Comparison of ENCODE assay signal across 19 mouse cellular contexts in the genomic region with DNA sequence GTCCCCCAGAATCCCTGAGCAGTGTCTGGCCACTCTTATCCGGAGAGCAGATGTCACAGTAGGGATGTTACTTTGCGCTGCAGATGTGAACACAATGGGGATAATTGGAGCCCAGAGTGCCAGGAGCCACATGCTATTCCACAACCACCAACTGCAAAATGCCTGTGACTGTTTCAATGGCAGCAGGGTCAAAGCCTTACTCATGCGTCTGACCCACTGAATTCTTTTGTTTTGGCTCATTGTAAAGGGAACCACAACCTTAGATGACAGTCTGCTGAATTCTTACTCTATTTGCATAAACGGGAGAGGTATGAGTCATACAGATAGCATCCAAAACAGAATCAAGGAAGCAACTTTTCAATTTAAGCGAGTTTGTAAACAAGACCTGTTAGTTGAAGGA.
DNase-seq lines count a peak whose midpoint lies in the region; ATAC-seq and TF ChIP-seq lines count a peak whose summit lies in the region.
"Had no signal": no experiment of that assay in that cellular context is flagged by ENCODE, and none has a peak within 500 bp of the region (broad histone marks: within the 10 kb centered on the region; RNA-seq: fewer than 3 reads in every experiment).

No protein-coding gene starts in this region.

- no peak overlapping the region for H3K9ac ChIP-seq in hindbrain, embryonic 14.5 days
- H3K9ac ChIP-seq in ES-Bruce4 (ENCODE audit: low read depth, poor library complexity, severe bottlenecking) = no peak overlapping the region
- no peak overlapping the region for H3K9ac ChIP-seq in heart, embryonic 12.5 days
- H3K9ac ChIP-seq: neural tube, embryonic 13.5 days; stomach, embryonic 15.5 days had no signal

- no peaks in the 10 kb centered on the region for H3K79me2 ChIP-seq in myocyte (ENCODE audit: control insufficient read depth, insufficient read depth)

- H3K4me3 ChIP-seq in hindbrain, embryonic 10.5 days = no peak overlapping the region
- no peak overlapping the region for H3K4me3 ChIP-seq in hindbrain, embryonic 14.5 days (replicated peaks; ENCODE audit: low read length)
- no peak overlapping the region for H3K4me3 ChIP-seq in ES-Bruce4 (ENCODE audit: low read depth, low read length)
- H3K4me3 ChIP-seq in myocyte = no peak overlapping the region
- H3K4me3 ChIP-seq in heart, embryonic 12.5 days = no peak overlapping the region
- H3K4me3 ChIP-seq: erythroblast, embryonic 14.5 days; neural tube, embryonic 13.5 days; stomach, embryonic 15.5 days had no signal

- no peak for TF ChIP-seq POLR2A in ES-Bruce4 (IDR thresholded peaks at IDR 0.05; ENCODE audit: insufficient read depth, low read length)
- no peak for TF ChIP-seq POLR2A in brain, embryonic 14.5 days (IDR thresholded peaks at IDR 0.05; ENCODE audit: borderline replicate concordance, extremely low read depth, insufficient read depth, insufficient read length, poor library complexity, severe bottlenecking)
- TF ChIP-seq POLR2A in myocyte (IDR thresholded peaks at IDR 0.05; ENCODE audit: insufficient read length, low read depth) = no peak

- 34% methylated on average over 5 of the region's 5 CpGs for WGBS in hindbrain, embryonic 10.5 days
- 30% methylated on average over 5 of the region's 5 CpGs for WGBS in hindbrain, embryonic 14.5 days
- 43% methylated on average over 5 of the region's 5 CpGs for WGBS in heart, embryonic 12.5 days

- ATAC-seq in hindbrain, embryonic 14.5 days (ENCODE audit: low FRiP score) = no peak
- no peak for ATAC-seq in heart, embryonic 12.5 days (ENCODE audit: insufficient number of reproducible peaks, low FRiP score)
- ATAC-seq: inflammation-experienced regulatory T-cells, adult 6 months had no signal

- peaks cover 14% of the 10 kb centered on the region for H3K4me1 ChIP-seq in hindbrain, embryonic 10.5 days (replicated peaks)
- H3K4me1 ChIP-seq in hindbrain, embryonic 14.5 days (replicated peaks; ENCODE audit: control insufficient read depth, insufficient read depth, low read length) = no peaks in the 10 kb centered on the region
- H3K4me1 ChIP-seq in ES-Bruce4 (ENCODE audit: control insufficient read depth, insufficient read depth, low read length) = peaks cover 2% of the 10 kb centered on the region
- no peaks in the 10 kb centered on the region for H3K4me1 ChIP-seq in heart, embryonic 12.5 days (replicated peaks)
- H3K4me1 ChIP-seq: neural tube, embryonic 13.5 days; stomach, embryonic 15.5 days had no signal

- H3K36me3 ChIP-seq in hindbrain, embryonic 10.5 days = no peaks in the 10 kb centered on the region
- no peaks in the 10 kb centered on the region for H3K36me3 ChIP-seq in hindbrain, embryonic 14.5 days (replicated peaks; ENCODE audit: control insufficient read depth, insufficient read depth)
- H3K36me3 ChIP-seq in ES-Bruce4 (ENCODE audit: control insufficient read depth, insufficient read depth, low read length, poor library complexity, severe bottlenecking) (no peaks in the 10 kb centered on the region), myocyte (ENCODE audit: control insufficient read depth, insufficient read depth) (no peaks in the 10 kb centered on the region)
- no peaks in the 10 kb centered on the region for H3K36me3 ChIP-seq in heart, embryonic 12.5 days
- H3K36me3 ChIP-seq: neural tube, embryonic 13.5 days; stomach, embryonic 15.5 days had no signal

- peak; percentile 31 for DNase-seq in hindbrain, embryonic 10.5 days (ENCODE audit: low spot score)
- DNase-seq in hindbrain, embryonic 14.5 days (ENCODE audit: low spot score) = no peak
- DNase-seq in brain, embryonic 14.5 days (ENCODE audit: low read depth) = peak; percentile 16
- DNase-seq in layer of hippocampus, adult 8-10 months (ENCODE audit: low spot score in 2 of 2) = no peak
- no peak for DNase-seq in left cerebral cortex, postnatal 4 days
- DNase-seq: adrenal gland, postnatal 14 days; cerebellum, postnatal 25 days; gastrocnemius, postnatal 36 days; heart, postnatal 36 days; right cerebral cortex, postnatal 4 days had no signal

- no peaks in the 10 kb centered on the region for H3K9me3 ChIP-seq in hindbrain, embryonic 10.5 days
- no peaks in the 10 kb centered on the region for H3K9me3 ChIP-seq in hindbrain, embryonic 14.5 days (ENCODE audit: control insufficient read depth, low read length)
- no peaks in the 10 kb centered on the region for H3K9me3 ChIP-seq in ES-Bruce4 (replicated peaks; ENCODE audit: control insufficient read depth, insufficient read depth, low read length, poor library complexity, severe bottlenecking)
- H3K9me3 ChIP-seq in heart, embryonic 12.5 days (replicated peaks) = no peaks in the 10 kb centered on the region
- H3K9me3 ChIP-seq: stomach, embryonic 15.5 days had no signal

- no peak overlapping the region for H3K4me2 ChIP-seq in hindbrain, embryonic 14.5 days (replicated peaks)
- H3K4me2 ChIP-seq in myocyte (ENCODE audit: low read depth) = peak overlapping the region; percentile 67
- H3K4me2 ChIP-seq in heart, embryonic 12.5 days = no peak overlapping the region
- H3K4me2 ChIP-seq: heart, embryonic 11.5 days; neural tube, embryonic 13.5 days; stomach, embryonic 15.5 days had no signal

- intact Hi-C loops in left cerebral cortex, postnatal 4 days (cut with DNase I) = no loop called here

- peak overlapping the region; percentile 56; the same call in 1 of the 2 replicates for H3K27ac ChIP-seq in hindbrain, embryonic 10.5 days
- no peak overlapping the region for H3K27ac ChIP-seq in hindbrain, embryonic 14.5 days
- H3K27ac ChIP-seq in ES-Bruce4 (ENCODE audit: insufficient read depth, low read length) = no peak overlapping the region
- no peak overlapping the region for H3K27ac ChIP-seq in heart, embryonic 12.5 days (ENCODE audit: poor library complexity, severe bottlenecking)
- H3K27ac ChIP-seq: macrophage; neural tube, embryonic 13.5 days; stomach, embryonic 15.5 days had no signal

- TF ChIP-seq CTCF in ES-Bruce4 (IDR thresholded peaks at IDR 0.05; ENCODE audit: low read depth, low read length) = no peak
- no peak for TF ChIP-seq CTCF in brain, embryonic 14.5 days (IDR thresholded peaks at IDR 0.05; ENCODE audit: borderline replicate concordance, extremely low read depth, insufficient read depth, insufficient read length)

- peak; percentile 87 for TF ChIP-seq EP300 in ES-Bruce4 (IDR thresholded peaks at IDR 0.05; ENCODE audit: insufficient read depth, low read depth, low read length)

- H3K27me3 ChIP-seq in hindbrain, embryonic 10.5 days (ENCODE audit: insufficient read depth, poor library complexity, severe bottlenecking) = no peaks in the 10 kb centered on the region
- H3K27me3 ChIP-seq in hindbrain, embryonic 14.5 days (ENCODE audit: control insufficient read depth, insufficient read depth, low read length) = no peaks in the 10 kb centered on the region
- H3K27me3 ChIP-seq in ES-Bruce4 (ENCODE audit: control insufficient read depth, insufficient read depth, low read length, poor library complexity, severe bottlenecking) (no peaks in the 10 kb centered on the region), myocyte (ENCODE audit: control insufficient read depth, insufficient read depth, insufficient read length) (no peaks in the 10 kb centered on the region)
- H3K27me3 ChIP-seq in heart, embryonic 12.5 days (replicated peaks) = no peaks in the 10 kb centered on the region
- H3K27me3 ChIP-seq: neural tube, embryonic 13.5 days; stomach, embryonic 15.5 days had no signal

- H3ac ChIP-seq in myocyte (ENCODE audit: control insufficient read depth, insufficient read length) = no peak overlapping the region

TF ChIP-seq in myocyte, 11 proteins besides CTCF, POLR2A, EP300 and RAD21:
- TF ChIP-seq CEBPB (IDR thresholded peaks at IDR 0.05; ENCODE audit: insufficient read depth, poor library complexity, severe bottlenecking) = no peak
- TF ChIP-seq SRF (IDR thresholded peaks at IDR 0.05; ENCODE audit: control insufficient read depth, insufficient read length, low read depth) = no peak
- no peak for TF ChIP-seq USF1 (IDR thresholded peaks at IDR 0.05; ENCODE audit: low read depth)
- peak in 2 of 3 experiments; percentile 9 to 58 for TF ChIP-seq MYOD1 (IDR thresholded peaks at IDR 0.05; ENCODE audit: control insufficient read depth in 1 of 3, insufficient read length in 2 of 3, low read depth in 2 of 3)
- TF ChIP-seq E2F4 (IDR thresholded peaks at IDR 0.05; ENCODE audit: insufficient read depth) = no peak
- no peak for TF ChIP-seq MAX (IDR thresholded peaks at IDR 0.05; ENCODE audit: low read depth)
- no peak for TF ChIP-seq TCF3 (IDR thresholded peaks at IDR 0.05; ENCODE audit: insufficient read length, low read depth)
- TF ChIP-seq REST (IDR thresholded peaks at IDR 0.05; ENCODE audit: insufficient read depth, insufficient read length) = no peak
- TF ChIP-seq TCF12 (IDR thresholded peaks at IDR 0.05; ENCODE audit: insufficient read depth, poor library complexity, severe bottlenecking) = peak; percentile 33
- peak in 1 of 3 experiments; percentile 5 for TF ChIP-seq MYOG (IDR thresholded peaks at IDR 0.05; ENCODE audit: control insufficient read depth in 1 of 3, insufficient read depth in 1 of 3, insufficient read length in 2 of 3, low read depth in 2 of 3)
- no peak for TF ChIP-seq POLR2AphosphoS2 (IDR thresholded peaks at IDR 0.05; ENCODE audit: insufficient read length, low read depth)

Comparison
In these comparisons a context has a peak if more than half of its experiments do, and no peak if none do; other contexts are left out.
1. DNase-seq: peak in hindbrain, embryonic 10.5 days (single experiment) and brain, embryonic 14.5 days (single experiment); none in hindbrain, embryonic 14.5 days (single experiment), layer of hippocampus, adult 8-10 months (0 of 2) and left cerebral cortex, postnatal 4 days (single experiment).